Mouse (Mus musculus): ENCODE results near the gene Abcg5.

Gene Abcg5

DNA sequence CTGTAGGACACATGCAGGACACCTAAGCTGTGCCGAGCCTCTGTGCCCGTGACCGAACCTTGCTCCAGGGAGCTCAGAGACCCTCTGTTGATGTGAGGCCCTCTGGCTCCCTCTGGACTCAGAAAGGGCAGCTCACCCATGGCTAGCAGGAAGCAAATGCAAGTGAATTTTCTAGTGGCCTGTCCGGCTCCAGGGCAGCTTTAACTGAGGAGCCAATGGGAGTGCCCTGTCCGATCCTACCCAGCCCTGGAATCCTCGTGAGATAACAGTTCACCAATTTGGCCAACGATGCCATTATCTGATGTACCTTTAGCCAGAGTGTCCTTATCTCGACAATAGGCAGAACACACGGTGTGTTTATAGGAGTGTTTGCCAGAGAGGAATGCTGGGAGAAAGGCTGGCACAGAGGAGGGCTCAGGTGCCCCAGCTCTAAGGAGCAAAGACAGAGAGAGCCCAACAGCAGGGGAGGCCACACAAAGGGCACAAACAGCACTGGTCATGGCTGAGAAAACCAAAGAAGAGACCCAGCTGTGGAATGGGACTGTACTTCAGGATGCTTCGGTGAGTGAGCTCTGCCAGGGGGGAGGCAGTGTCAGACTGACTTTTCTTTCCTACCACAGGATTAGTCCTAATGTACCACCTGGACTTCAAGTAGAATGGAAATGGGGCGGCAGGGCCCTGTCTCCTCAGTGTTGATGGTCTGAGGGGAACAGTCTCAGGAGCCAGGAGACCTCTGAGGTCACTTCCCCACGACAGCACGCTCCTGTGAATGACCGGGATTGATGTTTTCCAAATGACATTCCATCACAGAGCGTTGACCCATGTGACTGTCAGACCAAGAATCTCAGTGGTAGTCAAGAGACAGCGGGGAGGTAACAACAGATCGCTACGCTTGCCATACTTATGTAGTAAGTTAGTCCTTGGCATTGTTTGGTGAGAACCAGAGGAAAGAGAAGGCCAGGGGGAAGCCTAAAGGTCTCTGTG is at the start of gene Abcg5:
TSS of gene Abcg5 (minus strand) at position 278 of the 984 bp plus-strand sequence.
- DNase-seq (ENCODE audit: low spot score), result no peak

DNA sequence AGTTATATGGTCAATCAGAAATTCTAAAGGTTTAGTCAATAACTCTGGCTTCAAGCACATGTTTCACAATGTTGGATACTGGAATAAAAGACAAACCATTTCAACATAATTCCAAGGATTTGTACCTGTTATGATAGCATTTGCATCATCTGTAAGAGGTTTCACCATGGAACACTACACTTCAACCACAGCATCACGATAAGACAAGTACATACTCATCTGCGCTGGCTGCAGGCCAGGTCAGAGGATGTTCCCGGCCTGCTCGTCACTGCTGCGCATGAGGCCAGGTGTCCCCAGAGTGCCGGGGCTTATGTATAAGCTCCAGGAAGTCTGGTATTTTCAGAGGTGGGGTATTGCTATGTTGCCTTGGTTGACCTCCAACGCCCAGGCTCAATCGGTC is 49.8 kb upstream of the Abcg5 start:
- no peak for DNase-seq (ENCODE audit: low spot score)

DNA sequence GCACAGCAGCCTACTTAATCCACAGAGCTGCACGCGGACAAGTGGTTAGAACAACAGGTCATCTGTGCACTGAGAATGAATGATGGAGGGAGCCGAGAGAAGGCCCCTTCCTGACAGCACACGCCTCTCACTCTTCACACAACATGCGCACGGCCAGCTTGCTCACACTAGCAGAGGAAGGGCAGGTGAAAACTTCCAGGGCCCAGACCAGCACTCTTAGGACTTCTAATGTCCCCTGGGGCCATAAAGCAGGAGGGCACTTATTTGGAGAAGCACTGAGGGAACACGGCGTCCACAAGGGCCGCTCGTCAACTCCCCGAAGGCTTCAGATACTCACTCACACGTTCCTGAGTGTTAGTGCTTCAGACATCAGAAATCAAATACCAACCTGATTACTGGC is 48.5 kb upstream of the Abcg5 start:
- no peak for DNase-seq (ENCODE audit: low spot score)

GRCm38 (mm10) chr17:84729140-84729539 is 46.3 kb upstream of the Abcg5 start:
- no peak for DNase-seq (ENCODE audit: low spot score)

- DNase-seq (ENCODE audit: low spot score), result no peak
Observed at GRCm38 (mm10) chr17:84728201-84728911, 45.5 kb upstream of the Abcg5 start.

DNA sequence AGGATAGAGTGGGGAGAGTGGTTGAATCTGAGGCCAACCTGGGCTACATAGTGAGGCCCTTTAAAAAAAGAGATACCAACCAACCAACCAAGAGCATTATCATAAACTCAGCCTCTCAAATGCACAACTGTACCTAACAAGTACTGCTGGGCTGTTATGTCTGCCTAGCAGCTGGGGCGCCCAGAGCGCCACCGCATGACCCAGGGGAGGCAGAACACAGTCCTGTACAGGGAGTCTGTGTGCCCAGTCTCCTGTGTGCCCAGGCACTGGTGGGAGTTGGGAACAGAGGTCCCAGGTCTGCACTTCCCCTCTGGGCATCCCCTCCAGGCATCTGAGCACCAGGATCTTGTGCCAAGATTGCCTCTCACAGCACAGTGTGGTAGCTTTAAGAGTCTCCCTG is 42.4 kb upstream of the Abcg5 start:
- no peak for DNase-seq (ENCODE audit: low spot score)

GRCm38 (mm10) chr17:84724028-84724427 is 41.2 kb upstream of the Abcg5 start:
- no peak for DNase-seq (ENCODE audit: low spot score)

- DNase-seq (ENCODE audit: low spot score), result no peak
Observed at GRCm38 (mm10) chr17:84719105-84719504, 36.3 kb upstream of the Abcg5 start.

DNA sequence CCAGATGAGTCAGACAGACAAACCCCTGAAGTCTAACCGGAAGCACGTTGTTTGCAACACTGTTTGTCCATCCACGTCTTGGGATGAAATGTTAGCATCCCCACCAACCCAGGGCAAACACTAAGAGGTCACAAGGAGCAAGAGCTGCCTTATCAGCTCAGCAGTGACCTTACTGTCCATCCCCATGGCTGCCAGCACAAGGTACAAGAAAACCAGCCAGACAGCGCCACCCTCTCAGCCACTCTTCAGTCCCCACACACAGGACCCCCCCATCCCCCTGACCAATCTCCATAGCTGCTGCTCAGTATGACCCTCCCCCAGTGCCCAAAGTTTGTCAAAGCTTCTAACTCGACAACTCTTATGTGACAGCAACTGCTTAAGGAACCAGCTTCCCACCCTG is 34.6 kb upstream of the Abcg5 start:
- peak; percentile 77 for DNase-seq (ENCODE audit: low spot score)

- no peak for DNase-seq (ENCODE audit: low spot score)
Observed at GRCm38 (mm10) chr17:84716252-84716872, 33.6 kb upstream of the Abcg5 start.

GRCm38 (mm10) chr17:84714930-84715329 is 32.1 kb upstream of the Abcg5 start:
- no peak for DNase-seq (ENCODE audit: low spot score)

GRCm38 (mm10) chr17:84713563-84714164 is 30.9 kb upstream of the Abcg5 start:
- DNase-seq (ENCODE audit: low spot score), result no peak

GRCm38 (mm10) chr17:84709403-84709851 is 26.6 kb upstream of the Abcg5 start:
- peak; percentile 43 for DNase-seq (ENCODE audit: low spot score)

GRCm38 (mm10) chr17:84708818-84709217 is 26.0 kb upstream of the Abcg5 start:
- DNase-seq (ENCODE audit: low spot score), result no peak

GRCm38 (mm10) chr17:84707407-84707806 is 24.6 kb upstream of the Abcg5 start:
- no peak for DNase-seq (ENCODE audit: low spot score)

GRCm38 (mm10) chr17:84698727-84699126 is 15.9 kb upstream of the Abcg5 start:
- DNase-seq (ENCODE audit: low spot score), result peak; percentile 60

DNA sequence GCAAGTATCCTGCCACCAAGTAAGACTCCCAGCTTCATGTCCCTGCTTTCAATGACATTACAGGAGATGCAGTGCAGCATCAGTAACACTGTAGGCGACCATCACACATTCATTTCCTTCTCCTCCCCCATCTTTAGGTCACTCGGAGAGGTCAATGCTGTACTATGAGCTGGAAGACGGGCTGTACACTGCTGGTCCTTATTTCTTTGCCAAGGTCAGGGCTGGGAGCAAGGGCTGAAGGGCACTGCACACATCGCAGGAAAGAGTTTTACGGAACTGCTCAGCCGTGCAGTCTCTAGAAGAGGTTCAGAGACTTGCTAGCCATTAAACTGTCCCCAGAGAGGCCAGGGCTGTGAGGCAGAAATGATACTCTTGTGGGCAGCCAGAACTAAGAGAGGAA is 13.7 kb upstream of the Abcg5 start:
- no peak for DNase-seq (ENCODE audit: low spot score)

DNA sequence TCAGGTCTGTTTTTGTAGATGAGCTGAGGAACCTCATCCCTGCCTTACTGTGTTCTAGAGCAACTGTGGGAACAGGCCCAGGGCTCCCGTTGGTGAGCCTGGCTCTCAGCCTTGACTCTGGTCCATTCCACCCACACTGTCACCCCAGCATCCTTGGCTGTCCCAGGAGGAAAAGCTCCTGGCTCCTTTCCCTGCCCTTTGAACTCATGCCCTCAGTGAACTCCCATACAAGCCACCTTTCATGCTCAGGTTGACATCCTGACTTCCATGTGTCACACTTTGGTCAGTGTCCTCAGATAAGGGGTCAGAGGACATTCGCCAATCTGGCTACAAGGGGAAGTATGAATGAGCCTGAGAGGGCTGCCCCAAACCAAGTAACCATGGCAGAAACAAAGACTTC is 10.9 kb upstream of the Abcg5 start:
- no peak for DNase-seq (ENCODE audit: low spot score)

GRCm38 (mm10) chr17:84690111-84690510 is 7.3 kb upstream of the Abcg5 start:
- DNase-seq (ENCODE audit: low spot score), result no peak

- peak; percentile 53 for DNase-seq (ENCODE audit: low spot score)
Observed at GRCm38 (mm10) chr17:84689316-84689715, 6.5 kb upstream of the Abcg5 start.

DNA sequence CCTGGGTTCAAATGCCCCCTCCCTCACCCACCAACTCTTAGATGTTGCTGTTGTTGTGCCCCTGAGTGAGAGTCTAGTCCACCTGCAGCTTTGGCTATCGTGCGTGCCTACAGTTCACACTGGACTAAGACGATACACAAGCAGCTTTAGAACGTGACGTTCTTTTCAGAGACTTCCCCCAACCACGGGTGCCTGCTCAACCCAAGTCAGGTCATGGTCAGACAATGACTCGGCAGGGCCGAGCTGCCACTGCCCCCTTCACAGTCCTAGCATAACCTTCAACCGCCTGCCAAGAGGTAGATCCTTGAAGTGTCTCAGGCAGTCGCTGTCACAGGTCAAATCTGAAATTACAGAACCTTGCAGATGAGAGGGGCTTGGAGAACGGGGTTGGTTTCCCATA is 6.0 kb upstream of the Abcg5 start:
- DNase-seq (ENCODE audit: low spot score), result no peak

DNA sequence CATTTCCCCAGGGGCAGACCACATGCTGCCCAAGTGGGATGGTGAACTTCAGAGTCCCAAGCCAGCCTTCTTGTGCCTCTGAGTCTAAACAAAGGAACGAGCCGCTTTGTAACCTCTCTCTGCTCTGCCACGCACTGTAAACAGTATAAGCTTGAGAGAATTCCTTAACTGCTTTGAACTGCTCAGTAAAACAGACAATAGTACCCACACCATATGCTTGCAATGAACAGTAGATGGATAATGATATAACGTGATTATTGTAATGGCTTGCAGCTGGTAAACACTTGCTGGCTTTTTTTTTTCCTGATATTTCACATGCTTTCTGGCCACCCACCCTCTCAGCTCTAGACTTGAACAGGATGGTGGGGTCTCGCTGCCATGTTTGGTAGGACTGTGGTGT is 5.2 kb upstream of the Abcg5 start:
- no peak for DNase-seq (ENCODE audit: low spot score)
